Mouse (Mus musculus): Measurements from ENCODE around the gene Srpk3. TPM values are rescaled to one million over a fixed set of nuclear protein-coding genes. Genes with fewer than 3 reads are reported as not detected.
"Not testable (repeated sequence)": the region's sequence is repeated elsewhere in the genome, so short reads cannot be mapped to it uniquely, and the experiment has no call there.

The Srpk3 gene
- 23.8 and 25.7 TPM in 2 replicates for polyA plus RNA-seq (2015; fragmentation: Nextera tagmentation; extraction: Ambion mirVana)

DNA sequence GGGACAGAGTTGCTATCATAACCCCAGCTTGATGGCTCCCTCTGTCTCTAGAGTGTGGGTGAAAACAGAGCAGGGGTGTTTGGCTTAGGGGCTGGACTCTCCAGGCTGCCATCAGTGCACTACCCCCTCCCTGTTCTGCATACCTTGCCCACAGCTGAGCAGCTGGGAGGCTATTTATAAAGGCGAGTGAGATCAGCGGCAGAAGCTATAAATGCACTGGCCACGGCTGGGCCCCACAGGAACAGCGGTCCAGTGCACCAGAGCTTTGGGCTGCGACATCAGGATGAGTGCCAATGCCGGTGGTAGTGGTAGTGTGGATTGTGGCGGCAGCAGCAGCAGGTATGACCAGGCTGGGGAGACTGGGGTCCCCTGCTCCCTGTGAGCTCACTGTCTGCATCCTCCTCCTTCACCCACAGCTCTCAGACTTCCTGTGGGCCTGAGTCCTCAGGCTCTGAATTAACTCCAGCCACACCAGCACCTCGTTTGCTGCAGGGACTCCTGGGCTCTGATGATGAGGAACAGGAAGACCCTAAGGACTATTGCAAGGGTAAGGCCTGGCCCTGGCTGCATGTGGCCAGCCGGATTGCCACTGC lies at the start of gene Srpk3:
Gene Srpk3, plus strand, starts transcription at position 238 of the 593 bp plus-strand sequence.
- no peak within 1 kb of the TSS; the same call in 1 of the 2 replicates for H3K27ac ChIP-seq
- ATAC-seq (ENCODE audit: low FRiP score, low read depth): peak; percentile 17; the same call in 1 of the 2 replicates
- H3K9me3 ChIP-seq: no peaks in the 10 kb centered on the region
- 38% methylated on average over 9 of the region's 9 CpGs for WGBS
- H3K36me3 ChIP-seq: peaks cover 30% of the 10 kb centered on the region
- H3K9ac ChIP-seq: 0 out of 2 replicates have a peak within 1 kb of the TSS, but pooled peaks have one; percentile 13
- no peak within 1 kb of the TSS for H3K4me3 ChIP-seq
- H3K27me3 ChIP-seq: no peaks in the 10 kb centered on the region
- H3K4me1 ChIP-seq: 0 out of 2 replicates have a peak, but pooled peaks cover 7% of the 10 kb centered on the region
- H3K4me2 ChIP-seq (replicated peaks): no peak within 1 kb of the TSS

- no peak for ATAC-seq (ENCODE audit: low FRiP score, low read depth)
- H3K36me3 ChIP-seq: peaks cover 12% of the 10 kb centered on the region; the same call in 1 of the 2 replicates
- H3K4me3 ChIP-seq: no peak overlapping the region
- H3K27ac ChIP-seq: no peak overlapping the region
- H3K4me1 ChIP-seq: no peaks in the 10 kb centered on the region
- H3K4me2 ChIP-seq (replicated peaks): no peak overlapping the region
- WGBS: 38% methylated on average over 1 of the region's 1 CpGs
- no peaks in the 10 kb centered on the region for H3K9me3 ChIP-seq
- no peak overlapping the region for H3K9ac ChIP-seq
- H3K27me3 ChIP-seq: no peaks in the 10 kb centered on the region
These were observed 43.3 kb upstream of the Srpk3 start for GRCm38 (mm10) chrX:73730908-73731307.

DNA sequence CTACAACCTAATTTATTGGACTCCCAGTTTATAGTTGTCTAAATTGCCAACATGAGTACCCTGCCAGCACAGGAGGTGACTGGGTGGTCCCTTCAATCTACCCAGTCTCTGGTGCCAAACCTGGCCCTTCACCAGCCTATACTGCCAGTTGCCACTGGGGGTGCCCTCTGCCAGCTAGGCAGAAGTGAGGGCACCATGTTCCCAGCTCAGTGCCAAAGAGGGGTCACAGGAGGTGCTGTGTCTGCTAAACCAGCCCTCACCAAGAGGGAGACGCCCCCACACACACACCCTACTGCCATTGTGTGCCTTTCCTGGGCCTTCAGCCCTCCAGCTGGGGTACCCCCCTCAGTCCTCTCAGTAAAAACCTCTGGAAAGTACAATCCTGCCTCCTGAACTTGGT lies 36.0 kb upstream of the Srpk3 start:
- H3K4me2 ChIP-seq (replicated peaks): no peak overlapping the region
- no peaks in the 10 kb centered on the region for H3K27me3 ChIP-seq
- no peak overlapping the region for H3K4me3 ChIP-seq
- no peaks in the 10 kb centered on the region for H3K36me3 ChIP-seq
- WGBS: 100% methylated on average over 1 of the region's 1 CpGs
- no peaks in the 10 kb centered on the region for H3K4me1 ChIP-seq
- no peak overlapping the region for H3K27ac ChIP-seq
- H3K9ac ChIP-seq: no peak overlapping the region
- no peak for ATAC-seq (ENCODE audit: low FRiP score, low read depth)
- H3K9me3 ChIP-seq: no peaks in the 10 kb centered on the region

- no peaks in the 10 kb centered on the region for H3K27me3 ChIP-seq
- no peaks in the 10 kb centered on the region for H3K4me1 ChIP-seq
- no peak overlapping the region for H3K4me2 ChIP-seq (replicated peaks)
- H3K9ac ChIP-seq: no peak overlapping the region
- H3K27ac ChIP-seq: no peak overlapping the region
- no peak for ATAC-seq (ENCODE audit: low FRiP score, low read depth)
- 63% methylated on average over 5 of the region's 5 CpGs for WGBS
- H3K9me3 ChIP-seq: no peaks in the 10 kb centered on the region
- no peak overlapping the region for H3K4me3 ChIP-seq
- H3K36me3 ChIP-seq: no peaks in the 10 kb centered on the region
These were observed 35.1 kb upstream of the Srpk3 start for GRCm38 (mm10) chrX:73739151-73739550.

GRCm38 (mm10) chrX:73739841-73740240 lies 34.4 kb upstream of the Srpk3 start:
- not testable (repeated sequence) for H3K27ac ChIP-seq; H3K36me3 ChIP-seq; H3K4me3 ChIP-seq; H3K9ac ChIP-seq; H3K4me1 ChIP-seq; ATAC-seq (ENCODE audit: low FRiP score, low read depth); H3K9me3 ChIP-seq; H3K4me2 ChIP-seq (replicated peaks); H3K27me3 ChIP-seq
- WGBS: 92% methylated on average over 7 of the region's 7 CpGs

GRCm38 (mm10) chrX:73744774-73745481 lies 29.3 kb upstream of the Srpk3 start:
- 70% methylated on average over 1 of the region's 1 CpGs for WGBS
- H3K36me3 ChIP-seq: no peaks in the 10 kb centered on the region
- ATAC-seq (ENCODE audit: low FRiP score, low read depth): no peak
- H3K9me3 ChIP-seq: no peaks in the 10 kb centered on the region
- no peak overlapping the region for H3K4me2 ChIP-seq (replicated peaks)
- no peaks in the 10 kb centered on the region for H3K4me1 ChIP-seq
- no peak overlapping the region for H3K4me3 ChIP-seq
- no peak overlapping the region for H3K27ac ChIP-seq
- no peaks in the 10 kb centered on the region for H3K27me3 ChIP-seq
- H3K9ac ChIP-seq: no peak overlapping the region

GRCm38 (mm10) chrX:73748977-73749376 lies 25.2 kb upstream of the Srpk3 start:
- H3K36me3 ChIP-seq: no peaks in the 10 kb centered on the region
- no peaks in the 10 kb centered on the region for H3K27me3 ChIP-seq
- H3K4me2 ChIP-seq (replicated peaks): no peak overlapping the region
- ATAC-seq (ENCODE audit: low FRiP score, low read depth): no peak
- H3K4me3 ChIP-seq: no peak overlapping the region
- WGBS: 85% methylated on average over 1 of the region's 1 CpGs
- no peak overlapping the region for H3K9ac ChIP-seq
- no peaks in the 10 kb centered on the region for H3K9me3 ChIP-seq
- H3K27ac ChIP-seq: no peak overlapping the region
- H3K4me1 ChIP-seq: no peaks in the 10 kb centered on the region

GRCm38 (mm10) chrX:73756334-73757140 lies 17.7 kb upstream of the Srpk3 start, which contains the start of gene Plxnb3:
Gene Plxnb3, plus strand, starts transcription at chrX:73757090.
- H3K27me3 ChIP-seq: peaks cover 10% of the 10 kb centered on the region; the same call in 1 of the 2 replicates
- H3K27ac ChIP-seq: no peak within 1 kb of the TSS
- no peak for ATAC-seq (ENCODE audit: low FRiP score, low read depth)
- no peaks in the 10 kb centered on the region for H3K4me1 ChIP-seq
- WGBS: 73% methylated on average over 5 of the region's 5 CpGs
- no peaks in the 10 kb centered on the region for H3K9me3 ChIP-seq
- H3K4me2 ChIP-seq (replicated peaks): no peak within 1 kb of the TSS
- no peaks in the 10 kb centered on the region for H3K36me3 ChIP-seq
- H3K9ac ChIP-seq: no peak within 1 kb of the TSS
- H3K4me3 ChIP-seq: no peak within 1 kb of the TSS

DNA sequence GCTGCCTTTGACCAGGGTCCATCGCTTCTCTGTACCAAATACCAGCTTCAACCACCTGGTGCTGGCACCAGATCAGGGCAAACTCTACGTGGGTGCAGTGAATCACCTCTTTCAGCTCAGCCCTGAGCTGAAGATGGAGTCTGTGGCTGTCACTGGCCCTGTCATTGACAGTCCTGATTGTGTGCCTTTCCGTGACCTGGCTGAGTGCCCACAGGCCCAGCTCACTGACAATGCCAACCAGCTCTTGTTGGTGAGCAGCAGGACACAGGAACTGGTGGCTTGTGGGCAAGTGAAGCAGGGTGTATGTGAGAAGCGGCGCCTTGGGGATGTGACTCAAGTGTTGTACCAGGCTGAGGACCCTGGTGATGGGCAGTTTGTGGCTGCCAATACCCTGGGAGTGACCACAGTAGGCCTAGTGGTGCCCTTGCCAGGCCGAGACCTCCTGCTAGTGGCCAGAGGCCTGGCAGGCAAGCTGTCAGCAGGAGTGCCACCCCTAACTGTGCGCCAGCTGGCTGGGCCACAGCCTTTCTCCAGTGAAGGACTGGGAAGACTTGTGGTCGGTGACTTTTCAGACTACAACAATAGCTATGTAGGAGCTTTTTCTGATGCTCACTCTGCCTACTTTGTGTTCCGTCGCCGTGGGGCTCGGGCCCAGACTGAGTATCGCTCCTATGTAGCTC lies 15.5 kb upstream of the Srpk3 start:
- H3K4me3 ChIP-seq: no peak overlapping the region
- peaks cover 10% of the 10 kb centered on the region; the same call in 1 of the 2 replicates for H3K27me3 ChIP-seq
- no peak for ATAC-seq (ENCODE audit: low FRiP score, low read depth)
- no peak overlapping the region for H3K27ac ChIP-seq
- H3K9me3 ChIP-seq: no peaks in the 10 kb centered on the region
- H3K36me3 ChIP-seq: no peaks in the 10 kb centered on the region
- 83% methylated on average over 13 of the region's 13 CpGs for WGBS
- no peak overlapping the region for H3K4me2 ChIP-seq (replicated peaks)
- no peaks in the 10 kb centered on the region for H3K4me1 ChIP-seq
- no peak overlapping the region for H3K9ac ChIP-seq

- H3K4me1 ChIP-seq: no peaks in the 10 kb centered on the region
- WGBS: 65% methylated on average over 1 of the region's 1 CpGs
- no peaks in the 10 kb centered on the region; the same call in 1 of the 2 replicates for H3K27me3 ChIP-seq
- H3K9ac ChIP-seq: no peak overlapping the region
- no peak for ATAC-seq (ENCODE audit: low FRiP score, low read depth)
- no peak overlapping the region for H3K27ac ChIP-seq
- H3K9me3 ChIP-seq: no peaks in the 10 kb centered on the region
- H3K4me2 ChIP-seq (replicated peaks): no peak overlapping the region
- no peak overlapping the region for H3K4me3 ChIP-seq
- H3K36me3 ChIP-seq: no peaks in the 10 kb centered on the region
These were observed 8.9 kb upstream of the Srpk3 start for GRCm38 (mm10) chrX:73765311-73765710.

GRCm38 (mm10) chrX:73767267-73767666 lies 6.9 kb upstream of the Srpk3 start:
- ATAC-seq (ENCODE audit: low FRiP score, low read depth): no peak
- no peak overlapping the region for H3K9ac ChIP-seq
- no peaks in the 10 kb centered on the region; the same call in 1 of the 2 replicates for H3K27me3 ChIP-seq
- H3K9me3 ChIP-seq: no peaks in the 10 kb centered on the region
- H3K4me2 ChIP-seq (replicated peaks): no peak overlapping the region
- no peak overlapping the region for H3K27ac ChIP-seq
- 48% methylated on average over 9 of the region's 9 CpGs for WGBS
- no peaks in the 10 kb centered on the region for H3K36me3 ChIP-seq
- no peak overlapping the region for H3K4me3 ChIP-seq
- H3K4me1 ChIP-seq: no peaks in the 10 kb centered on the region
